19 mouse cellular contexts compared by ENCODE assay signal in genomic region chr4:149150721-149151120, GRCm38 (mm10). TPM values are rescaled to one million over a fixed set of nuclear protein-coding genes. Genes with fewer than 3 reads are reported as not detected.
"Had no signal": no experiment of that assay in that cellular context is flagged by ENCODE, and none has a peak within 500 bp of the region (broad histone marks: within the 10 kb centered on the region; RNA-seq: fewer than 3 reads in every experiment).

No protein-coding gene starts in this region.

- H3K9ac ChIP-seq: limb, embryonic 12.5 days; limb, embryonic 15.5 days; lung, embryonic 15.5 days; neural tube, embryonic 13.5 days had no signal

- H3K27me3 ChIP-seq: limb, embryonic 12.5 days; limb, embryonic 15.5 days; lung, embryonic 15.5 days; neural tube, embryonic 13.5 days had no signal

- DNase-seq: kidney, adult 18-20 months; kidney, adult 9 months; kidney, postnatal 14 days; left cerebral cortex, postnatal 4 days; lung, postnatal 10 days; midbrain, embryonic 14.5 days; retina, postnatal 1 day; thymus, adult 2 months; thymus, postnatal 14 days; thymus, postnatal 4 days had no signal

- ATAC-seq: intestine, embryonic 16.5 days had no signal

- H3K4me2 ChIP-seq: limb, embryonic 12.5 days; limb, embryonic 15.5 days; lung, embryonic 15.5 days; neural tube, embryonic 13.5 days had no signal

- H3K9me3 ChIP-seq: limb, embryonic 12.5 days; limb, embryonic 15.5 days; lung, embryonic 15.5 days; midbrain, embryonic 10.5 days; neural tube, embryonic 13.5 days had no signal

- H3K4me3 ChIP-seq: limb, embryonic 12.5 days; limb, embryonic 15.5 days; lung, embryonic 15.5 days; midbrain, embryonic 10.5 days; neural tube, embryonic 13.5 days had no signal

- H3K27ac ChIP-seq: limb, embryonic 12.5 days; limb, embryonic 15.5 days; lung, embryonic 15.5 days; midbrain, embryonic 10.5 days; neural tube, embryonic 13.5 days; stomach, postnatal 0 days had no signal

RNA-seq across cellular contexts. Expression of gene Cort, which starts 24.2 kb away (rescaled TPM):
- total RNA-seq: neutrophil, adult 5-6 weeks had no signal
- polyA plus RNA-seq: limb, embryonic 15.5 days; midbrain, embryonic 14.5 days; neural tube, embryonic 13.5 days; small intestine, adult 2 months; stomach, postnatal 0 days had no signal
